Mouse (Mus musculus): ENCODE measurements at regions not wholly inside any gene's neighbourhood (a gene's known extent, or its start where the extent isn't known, plus 50 kb on each side); places are given as distances from the start of the nearest gene placed in this dataset.
A peak's percentile ranks its signal among the peaks of the same experiment; 100 is the strongest.

DNA sequence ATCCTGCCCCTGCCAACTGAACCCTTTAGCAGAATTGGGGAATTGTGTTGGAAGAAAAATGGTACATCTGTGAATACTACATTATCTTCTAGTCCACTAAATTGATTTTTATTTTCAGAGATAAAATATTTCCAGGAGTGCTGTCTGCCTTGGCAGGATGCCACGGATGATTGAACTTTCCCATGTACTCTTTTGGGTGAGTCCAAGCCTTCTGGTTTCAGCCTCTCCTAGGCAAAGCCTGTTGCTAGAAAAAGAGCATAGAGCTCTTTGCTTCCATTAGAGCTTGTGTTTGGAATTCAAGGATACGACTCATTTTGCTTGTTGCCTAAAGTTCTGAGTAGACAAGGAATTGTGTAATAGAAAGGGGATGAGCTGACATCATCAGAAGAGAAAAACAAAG, 696.8 kb downstream of the Tmem114 start:
- Histone ChIP-seq H3K27me3 (no peaks in the 10 kb centered on the region), H3K27ac (no peak overlapping the region), H3K9ac (no peak overlapping the region), H3K36me3 (ENCODE audit: poor library complexity, severe bottlenecking) (no peaks in the 10 kb centered on the region), H3K9me3 (replicated peaks) (no peaks in the 10 kb centered on the region), H3K4me1 (no peaks in the 10 kb centered on the region), H3K4me2 (no peak overlapping the region), H3K4me3 (no peak overlapping the region)
- WGBS, result 90% methylated on average over 2 of the region's 2 CpGs
- no peak for ATAC-seq

DNA sequence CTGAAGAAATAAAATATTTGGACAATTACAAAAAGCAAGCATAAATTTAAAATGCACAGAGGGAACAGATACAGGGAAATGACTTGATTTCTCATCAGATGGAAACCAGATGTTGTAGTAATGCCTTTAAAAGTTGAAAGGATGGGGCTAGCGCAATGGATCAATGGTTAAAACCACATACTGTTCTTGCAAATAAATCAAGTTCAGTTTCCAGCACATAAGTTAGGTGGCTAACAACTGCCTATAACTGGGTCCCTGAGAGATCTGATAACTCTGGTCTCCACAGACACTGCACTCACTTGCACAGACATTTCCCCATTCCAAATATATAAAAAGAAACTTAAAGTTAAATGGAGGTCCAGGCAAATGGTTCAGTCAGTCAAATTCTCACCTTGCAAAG, 699.7 kb downstream of the Tmem114 start:
- no peak overlapping the region for H3K9ac ChIP-seq
- H3K4me2 ChIP-seq, result no peak overlapping the region
- no peaks in the 10 kb centered on the region for H3K27me3 ChIP-seq
- no peak for ATAC-seq
- no peaks in the 10 kb centered on the region for H3K36me3 ChIP-seq (ENCODE audit: poor library complexity, severe bottlenecking)
- H3K4me3 ChIP-seq, result no peak overlapping the region
- no peak overlapping the region for H3K27ac ChIP-seq
- no peaks in the 10 kb centered on the region for H3K9me3 ChIP-seq (replicated peaks)
- 89% methylated on average over 1 of the region's 1 CpGs for WGBS
- H3K4me1 ChIP-seq, result no peaks in the 10 kb centered on the region

DNA sequence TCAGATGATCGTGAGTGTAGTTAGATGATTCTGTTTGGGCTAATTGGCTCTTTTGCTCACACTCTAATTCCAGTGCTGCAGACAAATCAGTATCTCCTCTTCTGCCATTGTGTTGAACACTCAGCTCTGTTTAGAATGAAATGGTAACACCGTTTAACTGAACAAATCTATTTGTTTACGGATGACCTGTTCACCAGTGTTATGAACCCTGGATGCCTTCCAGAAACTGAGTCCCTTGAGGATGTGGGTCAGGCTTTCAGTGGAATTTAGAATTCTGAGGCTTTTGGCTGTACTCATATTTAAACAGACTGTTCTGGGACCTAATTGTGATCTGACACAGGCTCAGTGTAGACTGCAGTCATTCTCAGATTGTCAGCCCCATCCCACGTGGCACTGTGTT, 723.5 kb downstream of the Tmem114 start:
- no peaks in the 10 kb centered on the region for H3K4me1 ChIP-seq
- WGBS, result 41% methylated on average over 4 of the region's 4 CpGs

DNA sequence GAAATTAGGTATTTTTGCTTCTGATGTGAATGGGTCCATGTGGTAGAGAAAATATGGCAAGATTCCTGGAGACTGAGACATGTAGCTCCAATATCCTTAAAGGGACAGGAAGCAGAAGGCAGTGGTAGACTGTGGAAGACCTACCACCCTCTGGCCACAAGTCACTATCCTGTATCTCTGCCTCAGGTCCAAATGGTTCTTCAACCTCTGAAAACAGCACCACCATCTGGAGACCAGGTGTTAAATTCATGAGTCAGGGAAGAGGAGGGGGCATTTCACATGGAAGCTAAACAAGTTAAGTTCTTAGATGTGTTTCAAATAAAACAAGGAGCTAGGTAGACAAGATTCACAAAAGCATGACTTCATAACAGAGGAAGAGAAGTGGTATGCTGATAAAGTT, 739.5 kb downstream of the Tmem114 start:
- no peaks in the 10 kb centered on the region for H3K27me3 ChIP-seq
- no peak overlapping the region for H3K27ac ChIP-seq
- H3K4me3 ChIP-seq, result no peak overlapping the region
- H3K4me1 ChIP-seq, result no peaks in the 10 kb centered on the region
- no peaks in the 10 kb centered on the region for H3K36me3 ChIP-seq (ENCODE audit: poor library complexity, severe bottlenecking)
- H3K9ac ChIP-seq, result no peak overlapping the region
- ATAC-seq, result no peak
- H3K4me2 ChIP-seq, result no peak overlapping the region
- no peaks in the 10 kb centered on the region for H3K9me3 ChIP-seq (replicated peaks)

More for the DNA sequence above, 723.5 kb downstream of the Tmem114 start:
- Histone ChIP-seq H3K4me2 (no peak overlapping the region), H3K27me3 (no peaks in the 10 kb centered on the region), H3K9me3 (replicated peaks) (no peaks in the 10 kb centered on the region), H3K27ac (no peak overlapping the region), H3K36me3 (ENCODE audit: poor library complexity, severe bottlenecking) (no peaks in the 10 kb centered on the region), H3K9ac (no peak overlapping the region), H3K4me3 (no peak overlapping the region)
- ATAC-seq, result no peak

DNA sequence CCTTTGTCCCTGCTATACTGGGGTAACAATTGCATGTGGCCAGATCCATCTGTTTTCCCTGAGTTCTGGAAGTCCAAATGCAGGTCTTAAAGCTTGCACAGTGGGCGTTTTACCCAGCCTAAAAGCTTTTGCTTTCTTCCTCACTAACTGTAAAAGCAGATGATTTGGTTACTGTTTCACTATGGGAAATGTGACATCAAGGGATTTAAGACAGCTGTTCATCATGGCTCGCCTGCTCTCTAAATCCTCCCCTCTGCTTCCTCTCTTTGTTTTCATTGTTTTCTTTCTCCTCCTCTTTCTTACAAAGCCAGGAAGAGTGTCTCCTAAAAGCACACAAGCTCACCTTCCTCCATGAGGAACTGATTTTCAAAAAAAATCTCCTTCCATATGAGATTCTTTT, 758.8 kb downstream of the Tmem114 start:
- peaks cover 4% of the 10 kb centered on the region; the same call in 1 of the 2 replicates for H3K9me3 ChIP-seq (replicated peaks)
- no peak overlapping the region for H3K9ac ChIP-seq
- H3K4me2 ChIP-seq, result no peak overlapping the region
- H3K27ac ChIP-seq, result no peak overlapping the region
- no peak for ATAC-seq
- H3K4me1 ChIP-seq, result no peaks in the 10 kb centered on the region
- H3K4me3 ChIP-seq, result no peak overlapping the region
- H3K36me3 ChIP-seq (ENCODE audit: poor library complexity, severe bottlenecking), result no peaks in the 10 kb centered on the region
- H3K27me3 ChIP-seq, result no peaks in the 10 kb centered on the region
- 26% methylated on average over 2 of the region's 2 CpGs for WGBS

DNA sequence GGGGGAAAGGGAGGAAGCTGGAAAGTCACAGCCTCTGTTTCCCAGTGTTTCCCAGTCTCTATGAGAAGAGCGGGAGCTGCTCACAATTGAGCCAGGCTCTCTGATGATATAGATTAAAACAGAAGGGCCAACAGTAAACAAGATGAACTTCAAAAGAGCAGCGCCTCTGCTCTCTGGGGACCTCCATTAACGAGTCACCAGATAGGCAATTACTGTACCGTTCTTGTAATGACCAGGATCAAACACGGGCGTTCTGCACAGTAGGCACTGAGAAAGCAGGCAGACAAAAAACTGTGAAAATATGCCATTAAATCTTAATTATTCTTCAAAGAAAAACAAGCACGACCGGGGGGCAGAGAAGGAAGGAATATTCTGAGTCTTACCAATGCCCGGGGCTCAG, 766.8 kb downstream of the Tmem114 start:
- no peaks in the 10 kb centered on the region for H3K27me3 ChIP-seq
- H3K27ac ChIP-seq, result no peak overlapping the region
- no peak overlapping the region for H3K9ac ChIP-seq
- no peaks in the 10 kb centered on the region for H3K9me3 ChIP-seq (replicated peaks)
- H3K4me1 ChIP-seq, result no peaks in the 10 kb centered on the region
- no peak for ATAC-seq
- WGBS, result 38% methylated on average over 9 of the region's 9 CpGs
- H3K4me2 ChIP-seq, result no peak overlapping the region
- H3K36me3 ChIP-seq (ENCODE audit: poor library complexity, severe bottlenecking), result no peaks in the 10 kb centered on the region
- no peak overlapping the region for H3K4me3 ChIP-seq

DNA sequence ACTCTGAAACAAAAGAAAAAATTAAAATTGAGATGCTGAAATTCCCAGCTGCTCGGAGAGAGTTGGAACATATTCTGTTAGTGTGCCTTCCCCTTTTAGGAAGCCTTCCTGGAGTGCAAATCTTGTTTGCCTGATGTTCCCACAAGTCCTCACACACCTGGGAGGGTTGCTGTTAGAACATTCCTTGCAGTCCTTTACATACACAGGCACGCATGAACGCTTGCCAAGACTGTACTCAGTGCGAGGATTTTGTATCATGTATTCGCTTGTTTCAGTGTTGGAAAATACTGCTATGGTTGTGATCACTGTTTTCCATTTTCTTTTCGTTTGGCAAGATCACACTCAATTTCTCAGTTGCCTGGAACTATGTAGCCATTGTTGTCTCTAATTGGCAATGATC, 770.5 kb downstream of the Tmem114 start:
- Histone ChIP-seq H3K36me3 (ENCODE audit: poor library complexity, severe bottlenecking) (no peaks in the 10 kb centered on the region), H3K9ac (no peak overlapping the region), H3K9me3 (replicated peaks) (no peaks in the 10 kb centered on the region), H3K4me1 (no peaks in the 10 kb centered on the region), H3K4me3 (no peak overlapping the region), H3K27me3 (no peaks in the 10 kb centered on the region), H3K27ac (no peak overlapping the region), H3K4me2 (no peak overlapping the region)
- 88% methylated on average over 6 of the region's 6 CpGs for WGBS
- no peak for ATAC-seq

DNA sequence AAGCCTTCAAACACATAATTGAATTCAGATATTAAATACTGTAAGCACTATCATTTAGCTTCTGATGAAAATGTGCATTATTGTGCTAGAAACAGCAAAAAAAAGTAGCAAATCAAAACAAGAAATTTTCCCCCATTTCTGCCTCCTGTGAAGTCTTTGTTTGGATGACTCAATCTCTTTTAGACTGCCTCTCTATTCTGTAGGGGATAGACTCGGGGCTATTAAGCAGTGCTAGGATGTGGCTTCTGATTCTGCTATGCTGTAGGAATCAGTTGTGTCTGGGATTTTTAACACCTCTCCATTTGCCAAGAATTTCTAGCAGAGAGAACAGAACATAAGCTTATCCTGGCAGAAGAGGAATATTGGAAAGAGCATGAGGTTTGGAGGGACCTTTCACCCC, 775.2 kb downstream of the Tmem114 start:
- Histone ChIP-seq H3K27ac (no peak overlapping the region), H3K4me3 (no peak overlapping the region), H3K9ac (no peak overlapping the region), H3K9me3 (replicated peaks) (no peaks in the 10 kb centered on the region), H3K36me3 (ENCODE audit: poor library complexity, severe bottlenecking) (no peaks in the 10 kb centered on the region), H3K27me3 (no peaks in the 10 kb centered on the region), H3K4me2 (no peak overlapping the region), H3K4me1 (no peaks in the 10 kb centered on the region)
- ATAC-seq, result no peak
- 9% methylated on average over 1 of the region's 1 CpGs for WGBS

DNA sequence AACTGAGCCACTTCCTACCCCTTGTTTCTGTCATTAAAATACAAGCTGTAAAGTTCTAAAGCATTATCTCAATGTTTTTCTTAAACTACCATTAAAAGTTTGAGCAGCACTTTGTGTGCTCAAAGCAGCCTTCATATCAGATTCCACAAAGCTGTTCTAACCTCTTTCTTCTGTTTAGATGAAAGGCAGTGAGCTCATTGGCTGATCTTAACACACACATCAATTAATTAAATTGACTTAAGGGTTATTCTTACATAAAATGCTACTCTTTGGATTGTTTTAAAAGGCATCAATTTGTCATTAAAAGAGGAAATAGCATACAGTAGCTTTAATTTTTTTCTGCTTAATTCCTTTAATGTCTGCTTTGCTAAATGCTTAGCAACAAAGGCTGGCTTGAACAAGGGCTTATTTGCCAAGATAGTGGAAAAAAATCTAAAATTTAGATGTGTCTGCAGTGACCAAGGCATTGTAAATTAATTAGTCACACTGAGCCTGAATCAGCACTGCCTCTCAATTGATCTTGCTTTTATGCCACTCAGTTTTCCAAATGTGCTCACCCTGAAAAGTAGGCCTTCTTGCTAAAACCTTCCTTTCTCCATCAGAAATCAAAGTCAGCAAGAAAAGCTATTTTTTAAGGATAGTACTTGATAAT, 777.5 kb downstream of the Tmem114 start:
- no peak for ATAC-seq
- Histone ChIP-seq H3K27me3 (no peaks in the 10 kb centered on the region), H3K4me2 (no peak overlapping the region), H3K4me3 (no peak overlapping the region), H3K36me3 (ENCODE audit: poor library complexity, severe bottlenecking) (no peaks in the 10 kb centered on the region), H3K27ac (no peak overlapping the region), H3K9me3 (replicated peaks) (no peaks in the 10 kb centered on the region), H3K4me1 (no peaks in the 10 kb centered on the region), H3K9ac (no peak overlapping the region)

DNA sequence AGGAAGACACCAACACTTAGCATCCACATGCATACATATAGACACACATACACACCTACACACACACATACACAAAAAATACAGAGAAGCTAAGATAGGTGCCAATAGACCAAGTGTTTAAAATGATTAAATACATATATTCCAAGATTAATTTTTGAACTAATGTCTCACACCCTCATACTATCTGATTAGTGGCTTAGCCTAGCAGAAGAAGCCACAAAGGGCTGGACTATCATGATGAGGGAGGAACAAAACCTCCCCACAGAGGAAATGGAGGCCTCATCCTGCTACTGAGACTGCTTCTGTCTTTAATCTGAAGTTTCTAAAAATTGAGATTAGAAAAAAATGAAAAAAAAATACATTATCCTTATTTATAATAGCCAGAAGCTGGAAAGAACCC, 780.6 kb downstream of the Tmem114 start:
- Histone ChIP-seq H3K9ac (no peak overlapping the region), H3K9me3 (replicated peaks) (no peaks in the 10 kb centered on the region), H3K27me3 (no peaks in the 10 kb centered on the region), H3K4me3 (no peak overlapping the region), H3K27ac (no peak overlapping the region), H3K4me2 (no peak overlapping the region), H3K36me3 (ENCODE audit: poor library complexity, severe bottlenecking) (no peaks in the 10 kb centered on the region), H3K4me1 (peaks cover 4% of the 10 kb centered on the region)
- no peak for ATAC-seq

DNA sequence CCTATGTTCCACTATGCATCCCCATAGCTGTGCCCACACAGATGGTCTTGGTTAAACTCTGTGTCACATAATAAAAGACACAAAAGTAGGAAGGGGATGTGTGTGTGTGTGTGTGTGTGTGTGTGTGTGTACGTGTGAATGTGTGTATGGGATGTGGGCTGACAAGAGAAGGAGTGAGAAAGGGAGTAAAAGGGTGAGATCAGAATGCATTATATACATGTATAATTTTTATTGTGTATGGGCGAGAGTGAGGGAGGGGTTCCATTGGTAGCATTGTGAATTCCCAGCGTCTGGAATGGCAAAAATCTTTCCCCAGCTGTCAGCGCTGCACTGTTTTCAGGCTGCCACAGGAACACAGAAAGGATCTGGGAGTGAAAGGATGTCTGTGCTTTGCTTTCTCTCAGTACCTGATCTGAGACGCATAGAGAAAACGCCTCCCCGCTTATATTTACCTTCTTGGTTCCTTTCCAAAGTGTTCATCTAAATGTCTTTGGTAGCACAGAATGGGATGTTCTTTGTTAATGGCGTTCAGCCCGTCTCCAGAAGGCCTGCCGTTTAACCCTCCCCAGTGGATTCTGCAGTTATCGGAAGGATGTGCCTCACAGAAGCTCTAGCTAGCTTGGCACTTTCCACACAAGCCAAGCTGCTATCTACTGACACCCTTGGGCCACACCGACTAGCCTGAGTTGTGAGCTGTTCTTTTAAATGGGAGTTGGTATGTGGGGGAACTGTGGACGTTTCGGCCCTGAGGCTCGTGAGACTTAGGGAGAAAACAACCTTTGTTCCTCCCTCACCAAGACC, 785.8 kb downstream of the Tmem114 start:
- peak; percentile 65 for ATAC-seq
- no peak overlapping the region; the same call in 1 of the 2 replicates for H3K4me2 ChIP-seq
- no peak overlapping the region for H3K4me3 ChIP-seq
- no peak overlapping the region for H3K9ac ChIP-seq
- H3K27ac ChIP-seq, result peak overlapping the region; percentile 40
- no peaks in the 10 kb centered on the region for H3K9me3 ChIP-seq (replicated peaks)
- peaks cover 27% of the 10 kb centered on the region for H3K4me1 ChIP-seq
- no peaks in the 10 kb centered on the region for H3K36me3 ChIP-seq (ENCODE audit: poor library complexity, severe bottlenecking)
- no peaks in the 10 kb centered on the region for H3K27me3 ChIP-seq
- WGBS, result 44% methylated on average over 15 of the region's 15 CpGs

DNA sequence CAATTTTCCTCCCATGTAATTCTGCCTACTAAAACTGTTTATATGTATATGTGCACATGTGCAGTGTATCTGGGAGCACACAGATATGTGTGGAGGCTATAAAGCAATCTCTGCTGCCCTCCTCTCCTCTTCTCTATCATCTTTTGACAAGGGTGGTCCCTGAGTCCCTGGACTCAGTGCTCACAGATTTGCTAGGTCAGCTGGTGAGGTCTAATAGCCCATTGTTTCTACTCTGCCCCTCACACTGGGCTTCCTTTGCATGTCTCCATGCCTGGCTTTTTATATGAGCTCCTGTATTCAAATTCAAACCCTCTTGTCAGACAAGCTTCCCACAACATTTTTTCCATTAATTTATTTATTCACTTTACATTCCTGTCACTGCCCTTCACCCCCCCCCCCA, 786.9 kb downstream of the Tmem114 start:
- Histone ChIP-seq H3K36me3 (ENCODE audit: poor library complexity, severe bottlenecking) (no peaks in the 10 kb centered on the region), H3K27me3 (no peaks in the 10 kb centered on the region), H3K4me3 (no peak overlapping the region), H3K27ac (no peak overlapping the region), H3K4me2 (no peak overlapping the region), H3K9ac (no peak overlapping the region), H3K4me1 (peaks cover 27% of the 10 kb centered on the region), H3K9me3 (replicated peaks) (no peaks in the 10 kb centered on the region)
- no peak for ATAC-seq

Measured in forebrain, embryonic 13.5 days (tissue).